Mouse (Mus musculus): ENCODE measurements around the gene Chd3. TPM values are rescaled to one million over a fixed set of nuclear protein-coding genes. Genes with fewer than 3 reads are reported as not detected.

Gene Chd3
- 66.4 and 69.6 TPM in 2 replicates for total RNA-seq (2012; rRNA removed)
- total RNA-seq (2014; rRNA removed), result 30.6 and 31.9 TPM in 2 replicates
- 87.1 and 92.0 TPM in 2 replicates for polyA plus RNA-seq (2012; ENCODE audit: insufficient read length, low read depth)

- dilution Hi-C loops (cut with MboI; ENCODE audit: extremely low pct_ligation_motif_present, extremely low pct_unique_long_range_greater_than_20kb, low sequenced_read_pairs) (no loop called here), in situ Hi-C loops (cut with MboI; ENCODE audit: low pct_ligation_motif_present, low pct_unique_long_range_greater_than_20kb, low sequenced_read_pairs) (loop anchor here (5.0 kb wide), 2 partner anchors 37 to 102 kb away; no protein-coding TSS in a partner anchor)
- Histone ChIP-seq H3K27me3 (replicated peaks) (no peaks in the 10 kb centered on the region), H3K9ac (ENCODE audit: insufficient read depth, low read depth) (peak within 1 kb of the TSS; percentile 100), H3K79me2 (replicated peaks; ENCODE audit: control insufficient read depth, extremely low read depth, insufficient read depth, poor library complexity, severe bottlenecking) (peaks cover 3% of the 10 kb centered on the region; the same call in 1 of the 2 replicates), H3K4me3 (replicated peaks in 1 of 3; ENCODE audit: low read depth in 2 of 3, low read length in 2 of 3, poor library complexity in 1 of 3) (peak within 1 kb of the TSS; percentile 76 to 84 (median 78)), H3K4me1 (ENCODE audit: control insufficient read depth in 1 of 2, insufficient read depth in 2 of 2) (peaks cover 7 to 36% of the 10 kb centered on the region in 2 experiments), H3K27ac (ENCODE audit: insufficient read depth, low read depth) (peak within 1 kb of the TSS; percentile 49), H3K4me2 (ENCODE audit: insufficient read depth, low read depth, poor library complexity, severe bottlenecking) (peak within 1 kb of the TSS; percentile 96), H3K36me3 (replicated peaks in 1 of 2; ENCODE audit: control insufficient read depth in 1 of 2, insufficient read depth in 1 of 2, low read length in 1 of 2) (peaks cover 7 to 38% of the 10 kb centered on the region in 2 experiments), H3K9me3 (replicated peaks; ENCODE audit: low read length) (no peaks in the 10 kb centered on the region)
- DNase-seq (ENCODE audit: extremely low read depth), result peak; percentile 29
- TF ChIP-seq RAD21 (IDR thresholded peaks at IDR 0.05; ENCODE audit: low read depth, low read length) (no peak), CHD1 (IDR thresholded peaks at IDR 0.05; ENCODE audit: low read depth, low read length) (peak; percentile 79; the same call in 1 of the 2 replicates), PAX5 (IDR thresholded peaks at IDR 0.05; ENCODE audit: low read length) (no peak), ZNF384 (IDR thresholded peaks at IDR 0.05; ENCODE audit: low read depth, low read length) (peak; percentile 37), MYC (IDR thresholded peaks at IDR 0.05; ENCODE audit: low read depth, low read length) (no peak), NELFE (IDR thresholded peaks at IDR 0.05; ENCODE audit: low read depth, low read length) (no peak), JUN (IDR thresholded peaks at IDR 0.05; ENCODE audit: insufficient read depth, low read depth, low read length) (no peak), ETS1 (conservative IDR thresholded peaks at IDR 0.05; ENCODE audit: low read depth, low read length) (no peak), POLR2A (IDR thresholded peaks at IDR 0.05; ENCODE audit: low read depth, low read length) (0 out of 2 replicates have a peak, but pooled peaks have one; percentile 2), SIN3A (IDR thresholded peaks at IDR 0.05; ENCODE audit: low read length) (no peak), E2F4 (IDR thresholded peaks at IDR 0.05; ENCODE audit: insufficient replicate concordance, low read depth, low read length) (no peak), MAFK (IDR thresholded peaks at IDR 0.05; ENCODE audit: insufficient replicate concordance, low read length) (no peak), MAX (IDR thresholded peaks at IDR 0.05; ENCODE audit: low read length) (no peak), USF1 (IDR thresholded peaks at IDR 0.05; ENCODE audit: low read depth, low read length) (no peak), NRF1 (IDR thresholded peaks at IDR 0.05; ENCODE audit: low read depth, low read length) (no peak), IRF4 (IDR thresholded peaks at IDR 0.05; ENCODE audit: low read depth, low read length) (no peak), CHD2 (IDR thresholded peaks at IDR 0.05; ENCODE audit: low read length) (0 out of 2 replicates have a peak, but pooled peaks have one; percentile 31), GABPA (IDR thresholded peaks at IDR 0.05; ENCODE audit: insufficient replicate concordance, low read depth, low read length) (no peak), JUND (conservative IDR thresholded peaks at IDR 0.05; ENCODE audit: low read depth, low read length) (no peak), RCOR1 (conservative IDR thresholded peaks at IDR 0.05; ENCODE audit: low read depth, low read length) (no peak), ZMIZ1 (IDR thresholded peaks at IDR 0.05; ENCODE audit: low read depth, low read length) (no peak), MEF2A (IDR thresholded peaks at IDR 0.05; ENCODE audit: borderline replicate concordance, low read depth, low read length) (peak; percentile 23; the same call in 1 of the 2 replicates), CTCF (conservative IDR thresholded peaks at IDR 0.05 in 1 of 2, IDR thresholded peaks at IDR 0.05 in 1 of 2; ENCODE audit: low read depth in 2 of 2, low read length in 2 of 2) (no peak), MAZ (IDR thresholded peaks at IDR 0.05; ENCODE audit: low read depth, low read length) (peak; percentile 87), ZC3H11A (IDR thresholded peaks at IDR 0.05; ENCODE audit: low read depth, low read length) (no peak), TCF12 (IDR thresholded peaks at IDR 0.05; ENCODE audit: low read depth, low read length) (no peak), ZKSCAN1 (IDR thresholded peaks at IDR 0.05; ENCODE audit: borderline replicate concordance, low read depth, low read length) (no peak), USF2 (conservative IDR thresholded peaks at IDR 0.05; ENCODE audit: low read depth, low read length) (no peak), KAT2A (IDR thresholded peaks at IDR 0.05; ENCODE audit: insufficient replicate concordance, low read length) (no peak), HCFC1 (IDR thresholded peaks at IDR 0.05; ENCODE audit: low read depth, low read length) (0 out of 2 replicates have a peak, but pooled peaks have one; percentile 33)
Observed at GRCm38 (mm10) chr11:69369215-69369989, at the start of gene Chd3. Gene Chd3 (minus strand): TSS chr11:69369406.

Data from CH12.LX (cell line).